Mouse (Mus musculus) cerebral cortex, adult 2 months (tissue): Measurements from ENCODE around the gene Cacna1d.

ENCODE experiments used
- WGBS: fragments of 180-500 bp; shearing (Covaris S2); methylation state at CpG from one replicate; pipeline ENCODE4 v1.1.7; 2018; 5-methylcytosine and 5-hydroxymethylcytosine counted together

Gene Cacna1d

GRCm38 (mm10) chr14:30458820-30459219, 32.4 kb downstream of the Cacna1d start:
- WGBS = 61% methylated on average over 3 of the region's 3 CpGs

- WGBS = 20% methylated on average over 2 of the region's 2 CpGs
Observed at GRCm38 (mm10) chr14:30457897-30458296, 33.4 kb downstream of the Cacna1d start.

- 39% methylated on average over 7 of the region's 7 CpGs for WGBS
Observed at GRCm38 (mm10) chr14:30457436-30457835, 33.8 kb downstream of the Cacna1d start.

- WGBS = 28% methylated on average over 13 of the region's 13 CpGs
Observed at GRCm38 (mm10) chr14:30455801-30456595, 35.3 kb downstream of the Cacna1d start.

- 87% methylated on average over 3 of the region's 3 CpGs for WGBS
Observed at GRCm38 (mm10) chr14:30439915-30440314, 51.3 kb downstream of the Cacna1d start.

GRCm38 (mm10) chr14:30435316-30435715, 55.9 kb downstream of the Cacna1d start:
- 88% methylated on average over 5 of the region's 5 CpGs for WGBS

GRCm38 (mm10) chr14:30430446-30430845, 60.8 kb downstream of the Cacna1d start:
- 73% methylated on average over 5 of the region's 5 CpGs for WGBS

- 88% methylated on average over 9 of the region's 9 CpGs for WGBS
Observed at GRCm38 (mm10) chr14:30430026-30430425, 61.2 kb downstream of the Cacna1d start.

GRCm38 (mm10) chr14:30429606-30430005, 61.6 kb downstream of the Cacna1d start:
- 67% methylated on average over 9 of the region's 9 CpGs for WGBS

GRCm38 (mm10) chr14:30425876-30426275, 65.4 kb downstream of the Cacna1d start:
- WGBS = 68% methylated on average over 4 of the region's 4 CpGs

- 76% methylated on average over 6 of the region's 6 CpGs for WGBS
Observed at GRCm38 (mm10) chr14:30425175-30425574, 66.1 kb downstream of the Cacna1d start.

- WGBS = 94% methylated on average over 4 of the region's 4 CpGs
Observed at GRCm38 (mm10) chr14:30424638-30425037, 66.6 kb downstream of the Cacna1d start.

- 93% methylated on average over 7 of the region's 7 CpGs for WGBS
Observed at GRCm38 (mm10) chr14:30422376-30423140, 68.7 kb downstream of the Cacna1d start.

GRCm38 (mm10) chr14:30419458-30419857, 71.8 kb downstream of the Cacna1d start:
- 70% methylated on average over 7 of the region's 7 CpGs for WGBS

- WGBS = 69% methylated on average over 6 of the region's 6 CpGs
Observed at GRCm38 (mm10) chr14:30419046-30419445, 72.2 kb downstream of the Cacna1d start.

GRCm38 (mm10) chr14:30415830-30416229, 75.4 kb downstream of the Cacna1d start:
- WGBS = 96% methylated on average over 5 of the region's 5 CpGs

GRCm38 (mm10) chr14:30414131-30414530, 77.1 kb downstream of the Cacna1d start:
- 71% methylated on average over 2 of the region's 2 CpGs for WGBS

- WGBS = 78% methylated on average over 4 of the region's 4 CpGs
Observed at GRCm38 (mm10) chr14:30409331-30409730, 81.9 kb downstream of the Cacna1d start.

GRCm38 (mm10) chr14:30405456-30406225, 85.6 kb downstream of the Cacna1d start:
- WGBS = 39% methylated on average over 8 of the region's 8 CpGs

GRCm38 (mm10) chr14:30378306-30378705, 112.9 kb downstream of the Cacna1d start:
- 70% methylated on average over 1 of the region's 1 CpGs for WGBS

GRCm38 (mm10) chr14:30372878-30373277, 118.4 kb downstream of the Cacna1d start:
- 33% methylated on average over 1 of the region's 1 CpGs for WGBS

- 78% methylated on average over 2 of the region's 2 CpGs for WGBS
Observed at GRCm38 (mm10) chr14:30371070-30371469, 120.2 kb downstream of the Cacna1d start.
